Mouse (Mus musculus): ENCODE data around the gene Klk1b16.

DNA sequence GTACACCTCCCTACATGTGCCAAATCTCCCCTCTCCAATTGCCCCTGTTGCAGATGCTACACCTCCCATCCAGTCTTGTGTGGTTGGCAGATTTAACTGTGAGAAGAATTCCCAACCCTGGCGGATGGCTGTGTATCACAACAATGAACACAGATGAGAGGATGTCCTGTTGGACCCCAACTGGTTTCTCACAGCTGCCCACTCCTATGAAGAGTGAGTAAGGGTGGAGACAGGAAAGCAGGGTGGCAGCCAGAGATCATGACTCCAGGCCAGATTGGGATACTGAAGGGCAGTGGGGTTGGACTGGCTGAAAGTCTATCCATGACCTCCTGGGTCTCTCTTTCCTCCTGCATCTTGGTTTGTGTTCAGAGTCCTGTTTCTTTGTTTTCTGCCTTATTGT, 40.5 kb upstream of the Klk1b16 start:
- TF ChIP-seq CTCF (conservative IDR thresholded peaks at IDR 0.05; ENCODE audit: insufficient read depth, insufficient read length, low read depth, low read length) (no peak), POLR2A (IDR thresholded peaks at IDR 0.05; ENCODE audit: low read depth, low read length) (no peak)

Data from kidney, adult 2 months (tissue).